1 mouse cellular context compared by ENCODE assay signal in genomic region chr4:14290436-14291152, GRCm38 (mm10).
TF ChIP-seq lines count a peak whose summit lies in the region.

No protein-coding gene starts in this region.

TF ChIP-seq in MEL, 35 proteins besides CTCF, POLR2A, EP300 and RAD21 (continued from another document):
- TF ChIP-seq USF2 (IDR thresholded peaks at IDR 0.05; ENCODE audit: borderline replicate concordance in 1 of 2, insufficient read depth in 1 of 2, low read depth in 1 of 2, low read length in 2 of 2) (no peak), JUND (IDR thresholded peaks at IDR 0.05; ENCODE audit: low read depth, low read length) (no peak), ELF1 (IDR thresholded peaks at IDR 0.05; ENCODE audit: low read depth, low read length) (no peak), MEF2A (IDR thresholded peaks at IDR 0.05; ENCODE audit: extremely low read depth, insufficient replicate concordance, low read depth, low read length, poor library complexity, severe bottlenecking) (no peak), TCF12 (IDR thresholded peaks at IDR 0.05; ENCODE audit: low read depth, low read length) (peak; percentile 49), ZKSCAN1 (IDR thresholded peaks at IDR 0.05; ENCODE audit: low read depth, low read length) (no peak), ETS1 (IDR thresholded peaks at IDR 0.05; ENCODE audit: low read depth, low read length) (peak; percentile 66; the same call in 1 of the 2 replicates), KAT2A (conservative IDR thresholded peaks at IDR 0.05; ENCODE audit: low read depth, low read length) (no peak), ZMIZ1 (IDR thresholded peaks at IDR 0.05; ENCODE audit: low read depth, low read length) (peak; percentile 46; the same call in 1 of the 2 replicates), CHD2 (IDR thresholded peaks at IDR 0.05; ENCODE audit: low read length) (no peak), UBTF (IDR thresholded peaks at IDR 0.05; ENCODE audit: borderline replicate concordance, insufficient read depth, low read depth, low read length) (0 out of 2 replicates have a peak, but pooled peaks have one; percentile 47), ZNF384 (IDR thresholded peaks at IDR 0.05; ENCODE audit: low read depth, low read length) (no peak), NELFE (IDR thresholded peaks at IDR 0.05; ENCODE audit: low read depth, low read length) (peak; percentile 34), MAX (IDR thresholded peaks at IDR 0.05; ENCODE audit: low read length) (peak; percentile 55; the same call in 1 of the 2 replicates), TAL1 (IDR thresholded peaks at IDR 0.05; ENCODE audit: low read length) (no peak)
